Mouse (Mus musculus): ENCODE results near the gene Myl9. TPM values are rescaled to one million over a fixed set of nuclear protein-coding genes. Genes with fewer than 3 reads are reported as not detected.

Gene Myl9
- total and polyA plus RNA-seq, 3 experiments, result 1.2 to 1.3 TPM; not detected in 1

DNA sequence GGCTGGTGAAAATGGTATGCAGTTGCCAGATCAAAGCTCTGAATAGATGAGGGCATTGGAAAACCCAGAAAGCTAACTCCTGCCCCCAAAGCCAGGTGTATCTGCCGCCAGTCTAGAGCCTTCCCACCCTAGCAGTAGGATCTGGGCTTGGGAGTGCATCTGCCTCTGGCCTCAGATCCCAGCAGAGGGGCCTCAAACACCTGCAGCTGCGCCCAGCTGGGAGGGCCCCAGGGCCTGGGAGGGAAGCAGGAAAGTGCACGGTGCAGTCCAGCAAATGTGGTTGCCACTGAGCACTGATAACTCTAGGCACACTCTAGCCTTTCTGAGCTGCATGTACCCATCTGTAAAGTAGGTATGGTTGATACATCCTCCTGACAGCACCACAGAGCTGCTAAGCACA lies 32.0 kb upstream of the Myl9 start:
- no peak overlapping the region for H3K4me3 ChIP-seq (ENCODE audit: control insufficient read depth in 1 of 2, insufficient read depth in 1 of 2, low read depth in 2 of 2, low read length in 2 of 2)
- no peaks in the 10 kb centered on the region for H3K79me2 ChIP-seq (ENCODE audit: control insufficient read depth, insufficient read depth, low read length, poor library complexity)
- no peak for TF ChIP-seq MAZ (IDR thresholded peaks at IDR 0.05; ENCODE audit: low read depth, low read length)
- no peak for TF ChIP-seq MXI1 (IDR thresholded peaks at IDR 0.05; ENCODE audit: low read depth, low read length)
- no peak for TF ChIP-seq POLR2AphosphoS5 (IDR thresholded peaks at IDR 0.05; ENCODE audit: borderline replicate concordance, low read depth, low read length)
- no peak for TF ChIP-seq POLR2A (IDR thresholded peaks at IDR 0.05; ENCODE audit: control insufficient read depth in 1 of 2, insufficient read depth in 1 of 2, low read depth in 1 of 2, low read length in 2 of 2, poor library complexity in 1 of 2)
- TF ChIP-seq RAD21 (IDR thresholded peaks at IDR 0.05; ENCODE audit: low read depth, low read length), result no peak
- TF ChIP-seq SMC3 (IDR thresholded peaks at IDR 0.05; ENCODE audit: low read depth, low read length), result no peak
- no peak for TF ChIP-seq MYC (IDR thresholded peaks at IDR 0.05; ENCODE audit: low read depth, low read length)
- TF ChIP-seq GATA1 (IDR thresholded peaks at IDR 0.05; ENCODE audit: low read depth, low read length), result no peak
- TF ChIP-seq TBP (IDR thresholded peaks at IDR 0.05; ENCODE audit: low read depth, low read length), result no peak
- no peak for TF ChIP-seq RCOR1 (IDR thresholded peaks at IDR 0.05; ENCODE audit: low read depth, low read length)
- TF ChIP-seq ETS1 (IDR thresholded peaks at IDR 0.05; ENCODE audit: low read depth, low read length), result no peak
- no peak for TF ChIP-seq CHD1 (IDR thresholded peaks at IDR 0.05; ENCODE audit: low read depth, low read length)
- no peak for TF ChIP-seq MAFK (IDR thresholded peaks at IDR 0.05; ENCODE audit: borderline replicate concordance, low read depth, low read length)
- no peak for TF ChIP-seq EP300 (IDR thresholded peaks at IDR 0.05; ENCODE audit: low read depth in 1 of 2, low read length in 2 of 2)
- no peaks in the 10 kb centered on the region for H3K9me3 ChIP-seq (replicated peaks; ENCODE audit: insufficient read depth, low read length)
- H3K27me3 ChIP-seq (ENCODE audit: control insufficient read depth in 1 of 2, insufficient read depth in 2 of 2, low read length in 2 of 2), result no peaks in the 10 kb centered on the region
- DNase-seq (ENCODE audit: low read depth, low spot score), result no peak
- no peaks in the 10 kb centered on the region for H3K36me3 ChIP-seq (ENCODE audit: control insufficient read depth in 1 of 2, insufficient read depth in 2 of 2, low read length in 2 of 2)
- H3K9ac ChIP-seq (ENCODE audit: control insufficient read depth, low read depth, low read length, poor library complexity, severe bottlenecking), result no peak overlapping the region
- H3K27ac ChIP-seq (ENCODE audit: control insufficient read depth, low read depth, low read length), result no peak overlapping the region
- H3K4me1 ChIP-seq (ENCODE audit: control insufficient read depth in 1 of 2, insufficient read depth in 2 of 2, low read length in 2 of 2), result peaks cover 0 to 3% of the 10 kb centered on the region in 2 experiments; a peak in 1 of 4 replicates

DNA sequence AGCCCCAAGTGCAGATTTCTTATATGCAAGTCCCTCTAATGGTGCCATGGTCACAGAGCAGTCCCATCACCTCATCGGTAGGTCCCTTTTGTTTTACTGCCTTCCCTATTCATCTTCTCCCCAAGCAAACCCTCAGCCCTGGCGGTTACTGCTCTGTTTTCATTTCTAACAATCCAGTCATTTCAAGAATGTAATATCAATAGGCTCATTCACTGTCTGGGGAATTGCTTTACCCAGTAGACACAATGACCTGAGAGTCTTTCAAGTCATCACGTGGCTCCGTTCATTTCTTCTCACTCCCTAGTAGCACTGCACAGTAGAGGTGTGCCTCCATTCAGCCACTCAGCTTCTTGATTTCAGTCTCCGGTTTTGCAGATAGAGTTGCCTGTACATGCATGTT lies 30.8 kb upstream of the Myl9 start:
- H3K27me3 ChIP-seq (ENCODE audit: control insufficient read depth in 1 of 2, insufficient read depth in 2 of 2, low read length in 2 of 2), result no peaks in the 10 kb centered on the region
- no peaks in the 10 kb centered on the region for H3K9me3 ChIP-seq (replicated peaks; ENCODE audit: insufficient read depth, low read length)
- no peak overlapping the region for H3K27ac ChIP-seq (ENCODE audit: control insufficient read depth, low read depth, low read length)
- no peaks in the 10 kb centered on the region for H3K79me2 ChIP-seq (ENCODE audit: control insufficient read depth, insufficient read depth, low read length, poor library complexity)
- DNase-seq (ENCODE audit: low read depth, low spot score), result no peak
- TF ChIP-seq TBP (IDR thresholded peaks at IDR 0.05; ENCODE audit: low read depth, low read length) (no peak), RCOR1 (IDR thresholded peaks at IDR 0.05; ENCODE audit: low read depth, low read length) (no peak), POLR2A (IDR thresholded peaks at IDR 0.05; ENCODE audit: control insufficient read depth in 1 of 2, insufficient read depth in 1 of 2, low read depth in 1 of 2, low read length in 2 of 2, poor library complexity in 1 of 2) (no peak), ZKSCAN1 (IDR thresholded peaks at IDR 0.05; ENCODE audit: low read depth, low read length) (no peak), CHD2 (IDR thresholded peaks at IDR 0.05; ENCODE audit: low read length) (no peak), CHD1 (IDR thresholded peaks at IDR 0.05; ENCODE audit: low read depth, low read length) (no peak), HCFC1 (IDR thresholded peaks at IDR 0.05; ENCODE audit: low read depth, low read length) (no peak), MAFK (IDR thresholded peaks at IDR 0.05; ENCODE audit: borderline replicate concordance, low read depth, low read length) (no peak)
- H3K4me1 ChIP-seq (ENCODE audit: control insufficient read depth in 1 of 2, insufficient read depth in 2 of 2, low read length in 2 of 2), result peaks cover 4 to 14% of the 10 kb centered on the region in 2 experiments; a peak in 3 of 4 replicates
- no peak overlapping the region for H3K9ac ChIP-seq (ENCODE audit: control insufficient read depth, low read depth, low read length, poor library complexity, severe bottlenecking)
- H3K36me3 ChIP-seq (ENCODE audit: control insufficient read depth in 1 of 2, insufficient read depth in 2 of 2, low read length in 2 of 2), result peaks cover 0 to 7% of the 10 kb centered on the region in 2 experiments; a peak in 2 of 4 replicates
- H3K4me3 ChIP-seq (ENCODE audit: control insufficient read depth in 1 of 2, insufficient read depth in 1 of 2, low read depth in 2 of 2, low read length in 2 of 2), result no peak overlapping the region
